Mouse (Mus musculus): ENCODE measurements around the gene Ptprc.
A peak's percentile ranks its signal among the peaks of the same experiment; 100 is the strongest.

The Ptprc gene

DNA sequence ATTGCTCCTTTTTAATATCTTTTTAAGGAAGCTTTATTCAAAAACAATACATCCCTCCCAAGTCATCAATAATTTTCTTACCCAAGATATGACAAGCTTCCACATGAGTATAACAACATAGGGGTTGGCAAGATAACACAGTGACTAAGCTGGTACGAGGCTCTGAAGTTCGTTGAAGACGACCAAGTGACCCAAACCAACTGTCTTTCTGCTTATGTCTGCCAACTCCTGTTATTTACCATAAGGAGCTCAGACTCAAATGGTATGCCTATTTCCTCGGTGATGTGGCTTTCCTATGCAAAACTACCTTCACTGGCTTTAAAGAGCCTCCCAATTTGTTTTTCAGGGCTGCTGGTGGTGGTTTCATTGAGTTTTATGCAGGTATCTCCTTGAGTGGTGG lies at the start of gene Ptprc:
Ptprc (minus strand) TSS at position 215 of the 400 bp plus-strand sequence.
- ATAC-seq (ENCODE audit: low TSS enrichment): no peak

DNA sequence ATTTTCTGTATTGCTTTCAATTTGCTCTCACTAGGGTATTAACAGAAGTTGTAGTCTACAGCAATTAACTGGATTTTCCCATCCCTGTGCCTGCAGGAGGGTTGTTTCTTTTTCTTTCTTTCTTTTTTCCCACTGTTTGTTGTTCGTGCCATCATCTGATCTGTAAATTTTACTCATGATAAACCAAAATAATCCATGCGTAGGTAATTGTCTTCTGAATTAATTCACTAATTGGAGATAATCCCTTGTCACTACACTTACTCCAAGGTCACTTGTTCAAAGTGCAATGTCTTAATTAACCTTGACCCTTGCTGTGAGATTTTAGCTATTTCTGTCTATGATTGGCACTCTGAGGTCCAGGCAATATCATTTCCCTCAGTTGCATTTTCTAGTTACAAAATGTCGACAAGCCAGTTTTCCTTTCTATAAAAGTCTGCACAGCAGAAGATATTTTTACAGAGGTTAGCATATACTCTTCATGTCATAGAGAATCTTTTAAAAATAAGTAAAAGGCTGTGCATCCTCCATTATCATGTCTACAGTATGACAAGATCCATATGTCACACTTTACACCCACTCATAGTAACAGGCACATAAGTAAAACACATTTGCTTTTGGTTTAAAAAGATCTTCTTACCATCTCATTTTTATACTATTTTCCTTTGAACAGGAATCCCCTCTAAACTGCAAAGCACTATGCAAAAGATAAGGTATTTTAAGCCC lies 39.4 kb upstream of the Ptprc start:
- ATAC-seq (ENCODE audit: low TSS enrichment): peak; percentile 93

GRCm38 (mm10) chr1:138210387-138211024 lies 35.0 kb upstream of the Ptprc start:
- ATAC-seq (ENCODE audit: low TSS enrichment): no peak

DNA sequence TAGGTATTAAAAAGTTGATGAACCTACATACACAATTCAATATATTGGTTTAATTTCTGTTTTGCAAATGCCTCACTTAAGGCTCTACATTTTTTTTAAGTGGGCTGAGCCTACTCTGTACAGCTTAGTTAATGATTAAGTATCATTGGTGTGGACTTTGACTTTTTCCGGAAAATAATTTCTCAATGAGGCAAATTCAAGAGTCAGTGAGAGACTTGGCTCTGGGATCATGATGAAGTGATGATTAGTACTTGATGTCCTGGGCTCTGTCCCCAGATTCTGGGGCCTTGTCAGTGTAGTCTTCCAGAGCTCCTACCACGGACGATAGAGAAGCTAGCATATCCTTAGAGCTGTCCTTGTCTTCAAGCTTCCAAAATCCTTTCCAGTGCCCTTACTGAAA lies 34.2 kb upstream of the Ptprc start:
- no peak for ATAC-seq (ENCODE audit: low TSS enrichment)

DNA sequence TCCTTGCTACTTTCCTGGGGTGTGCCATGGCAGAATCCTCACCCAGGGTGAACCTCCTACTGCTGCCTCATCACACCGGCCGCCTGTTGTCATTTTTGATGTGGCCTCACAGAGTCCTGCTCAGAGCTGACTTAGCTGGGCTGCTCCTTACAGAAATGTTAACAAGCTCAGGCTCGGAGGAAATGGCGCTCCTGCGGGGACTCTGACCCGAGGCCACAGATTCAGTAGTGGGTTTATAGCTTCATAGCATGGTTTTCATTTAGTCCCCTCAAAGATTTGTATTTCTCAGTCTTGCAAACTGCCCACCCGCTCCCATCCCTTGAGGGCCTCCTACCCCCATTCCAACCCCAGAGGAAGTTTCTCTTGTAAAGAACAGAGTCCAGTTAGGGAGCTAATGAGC lies 30.5 kb upstream of the Ptprc start:
- ATAC-seq (ENCODE audit: low TSS enrichment): no peak

- ATAC-seq (ENCODE audit: low TSS enrichment): peak; percentile 94
Observed at GRCm38 (mm10) chr1:138191689-138192508, 16.4 kb upstream of the Ptprc start.

GRCm38 (mm10) chr1:138188131-138188530 lies 12.6 kb upstream of the Ptprc start:
- ATAC-seq (ENCODE audit: low TSS enrichment): no peak

- no peak for ATAC-seq (ENCODE audit: low TSS enrichment)
Observed at GRCm38 (mm10) chr1:138185904-138186303, 10.4 kb upstream of the Ptprc start.

- no peak for ATAC-seq (ENCODE audit: low TSS enrichment)
Observed at GRCm38 (mm10) chr1:138180081-138180480, 4.6 kb upstream of the Ptprc start.

GRCm38 (mm10) chr1:138174705-138175492 lies 609 bp downstream of the Ptprc start:
- no peak for ATAC-seq (ENCODE audit: low TSS enrichment)

DNA sequence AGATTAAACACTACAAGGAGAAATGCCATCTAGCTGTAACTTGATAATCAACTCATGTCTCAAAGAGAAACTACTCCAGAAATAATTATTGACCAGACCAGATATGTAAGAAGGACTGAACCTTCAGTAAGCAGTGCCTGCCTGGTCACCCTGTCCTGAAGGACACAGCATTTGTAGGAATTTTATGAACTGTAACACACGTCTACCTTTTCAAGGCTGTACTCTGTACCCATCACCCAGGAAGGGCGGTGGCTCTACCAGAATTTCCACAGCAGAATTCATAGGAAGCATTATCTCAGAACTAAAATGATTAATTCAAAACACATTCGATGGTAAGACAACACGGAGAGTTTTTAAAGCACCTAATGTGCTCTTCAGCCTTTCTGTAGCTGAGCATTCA lies 1.4 kb downstream of the Ptprc start:
- no peak for ATAC-seq (ENCODE audit: low TSS enrichment)

DNA sequence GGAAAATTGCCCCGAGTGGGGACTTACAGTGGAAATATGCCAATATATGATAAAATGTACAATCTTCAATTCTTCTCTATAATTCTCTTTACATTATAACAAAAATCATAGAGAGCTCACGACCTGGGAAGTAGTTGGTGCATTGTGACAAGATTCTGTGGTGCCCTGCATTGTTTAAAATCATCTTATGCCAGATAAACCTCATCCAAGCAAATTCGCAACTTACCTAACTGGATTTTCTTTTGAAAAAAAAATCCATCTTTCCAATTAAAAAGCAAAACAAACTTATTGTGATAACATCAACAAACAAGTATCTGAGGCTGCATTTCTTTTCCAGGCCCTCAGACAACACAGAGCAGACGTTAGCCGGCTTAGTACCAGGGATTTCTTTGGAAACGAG lies 1.8 kb downstream of the Ptprc start:
- ATAC-seq (ENCODE audit: low TSS enrichment): no peak

DNA sequence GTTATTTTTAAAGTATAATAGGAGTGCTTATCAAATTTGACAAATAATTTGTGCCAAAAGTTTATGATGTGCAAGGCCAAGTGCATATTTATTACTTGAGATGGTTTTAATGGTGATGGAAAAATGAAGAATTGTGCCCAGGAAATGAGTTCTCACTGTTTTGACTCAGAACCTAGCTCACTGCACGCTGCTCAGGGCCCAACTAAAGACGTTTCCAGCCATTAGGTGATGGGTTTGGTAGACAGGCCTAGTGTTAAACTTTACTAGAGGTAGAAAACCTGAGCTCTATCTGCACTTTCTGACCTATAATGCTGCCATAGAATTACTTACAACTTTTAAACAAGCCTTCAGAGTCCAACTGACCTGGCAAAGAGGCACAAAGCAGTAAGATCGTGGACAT lies 3.0 kb downstream of the Ptprc start:
- no peak for ATAC-seq (ENCODE audit: low TSS enrichment)

GRCm38 (mm10) chr1:138172096-138172495 lies 3.4 kb downstream of the Ptprc start:
- ATAC-seq (ENCODE audit: low TSS enrichment): no peak

DNA sequence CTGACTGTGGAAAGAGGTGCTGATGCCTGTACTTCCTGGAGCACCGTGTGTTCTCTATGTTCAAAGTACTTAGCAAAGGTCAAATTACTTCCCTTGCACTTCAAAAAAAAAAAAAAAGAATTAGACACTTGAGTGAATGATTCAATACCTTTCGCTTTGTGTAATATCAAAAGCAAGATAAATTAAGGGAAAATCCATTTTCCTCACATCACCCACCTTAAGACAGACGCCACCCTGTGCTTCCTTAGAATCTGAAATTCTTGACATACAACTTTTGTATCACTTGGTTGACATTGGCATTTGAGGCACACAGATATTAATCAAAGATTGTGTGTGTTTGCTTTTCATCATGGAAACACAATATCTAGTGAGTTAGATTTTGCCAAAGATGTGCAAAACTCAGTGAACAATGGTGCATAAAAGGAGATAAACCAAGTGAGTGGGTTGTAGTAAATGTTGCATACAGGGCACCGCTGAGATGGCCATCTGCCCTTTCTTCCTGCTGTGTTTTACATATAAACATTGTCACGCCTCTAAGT lies 9.2 kb downstream of the Ptprc start:
- ATAC-seq (ENCODE audit: low TSS enrichment): no peak

- ATAC-seq (ENCODE audit: low TSS enrichment): no peak
Observed at GRCm38 (mm10) chr1:138162638-138163037, 12.9 kb downstream of the Ptprc start.

DNA sequence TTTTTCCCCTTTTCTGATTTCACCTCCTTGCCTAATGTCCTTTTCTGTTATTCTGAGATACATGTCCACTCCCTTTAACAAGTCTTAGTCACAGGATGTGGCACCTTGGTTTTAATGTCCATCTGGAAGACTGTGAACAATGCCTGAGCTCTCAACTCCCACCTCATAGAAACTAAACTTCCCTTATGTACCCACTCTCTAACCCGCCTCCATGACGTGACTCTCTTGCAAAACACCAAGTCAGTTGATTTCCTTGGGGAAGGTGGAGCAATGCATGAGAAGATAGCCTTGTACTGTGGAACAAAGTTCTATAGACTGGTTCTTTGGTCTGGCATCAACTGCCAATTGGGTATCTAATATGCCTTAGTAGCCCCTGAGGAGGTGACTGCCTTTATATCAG lies 16.6 kb downstream of the Ptprc start:
- ATAC-seq (ENCODE audit: low TSS enrichment): no peak

GRCm38 (mm10) chr1:138158236-138158635 lies 17.3 kb downstream of the Ptprc start:
- no peak for ATAC-seq (ENCODE audit: low TSS enrichment)

- ATAC-seq (ENCODE audit: low TSS enrichment): no peak
Observed at GRCm38 (mm10) chr1:138157709-138158108, 17.8 kb downstream of the Ptprc start.

DNA sequence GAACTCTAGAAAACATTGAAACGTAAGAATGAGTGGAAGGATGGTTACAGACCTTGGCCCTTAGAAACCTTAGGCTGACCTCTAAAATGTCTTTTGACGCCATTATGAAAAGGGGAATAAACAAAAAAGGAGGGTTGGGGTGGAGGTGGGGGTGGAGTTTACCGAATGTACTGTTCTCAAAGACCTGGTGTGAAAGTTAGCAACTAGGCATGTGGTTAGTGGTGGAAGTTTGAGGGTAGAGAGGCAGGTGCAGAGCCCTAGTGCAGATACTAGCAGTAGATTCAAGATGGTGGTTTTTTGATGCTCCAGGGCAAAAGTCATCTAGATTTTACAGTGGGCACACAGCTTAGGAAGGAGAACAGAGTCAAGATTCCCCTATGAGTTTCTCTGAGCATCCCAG lies 18.5 kb downstream of the Ptprc start:
- ATAC-seq (ENCODE audit: low TSS enrichment): no peak

GRCm38 (mm10) chr1:138154185-138154785 lies 21.2 kb downstream of the Ptprc start:
- no peak for ATAC-seq (ENCODE audit: low TSS enrichment)
